Mouse (Mus musculus): ENCODE data around the gene Rnf214. TPM values are rescaled to one million over a fixed set of nuclear protein-coding genes. Genes with fewer than 3 reads are reported as not detected.

The Rnf214 gene
- polyA plus RNA-seq, 1 experiment from 2014 or later: 16.0 TPM

- no peak for ATAC-seq (ENCODE audit: low read depth)
- no peak overlapping the region for H3K4me2 ChIP-seq (ENCODE audit: low read depth, low read length)
- H3K9ac ChIP-seq (ENCODE audit: low read depth, low read length): no peak overlapping the region
- H3K27ac ChIP-seq (ENCODE audit: low read length): no peak overlapping the region
- no peaks in the 10 kb centered on the region for H3K4me1 ChIP-seq (ENCODE audit: control insufficient read depth, low read depth, low read length)
- H3K9me3 ChIP-seq (replicated peaks; ENCODE audit: control insufficient read depth, low read length): no peaks in the 10 kb centered on the region
- H3K36me3 ChIP-seq (ENCODE audit: control insufficient read depth, insufficient read depth): peaks cover 28% of the 10 kb centered on the region
- H3K27me3 ChIP-seq (ENCODE audit: control insufficient read depth, insufficient read depth, low read depth, low read length): no peaks in the 10 kb centered on the region
- H3K4me3 ChIP-seq (ENCODE audit: low read depth, low read length): no peak overlapping the region
- 68% methylated on average over 5 of the region's 5 CpGs for WGBS (ENCODE audit: insufficient replicate concordance)
These were observed 10.6 kb upstream of the Rnf214 start for GRCm38 (mm10) chr9:45917041-45917934.

- Histone ChIP-seq H3K9ac (ENCODE audit: low read depth, low read length) (no peak overlapping the region), H3K4me1 (ENCODE audit: control insufficient read depth, low read depth, low read length) (no peaks in the 10 kb centered on the region), H3K4me3 (ENCODE audit: low read depth, low read length) (no peak overlapping the region), H3K36me3 (ENCODE audit: control insufficient read depth, insufficient read depth) (peaks cover 26% of the 10 kb centered on the region), H3K27me3 (ENCODE audit: control insufficient read depth, insufficient read depth, low read depth, low read length) (no peaks in the 10 kb centered on the region), H3K9me3 (replicated peaks; ENCODE audit: control insufficient read depth, low read length) (no peaks in the 10 kb centered on the region), H3K4me2 (ENCODE audit: low read depth, low read length) (no peak overlapping the region), H3K27ac (ENCODE audit: low read length) (no peak overlapping the region)
- no peak for ATAC-seq (ENCODE audit: low read depth)
- 74% methylated on average over 2 of the region's 2 CpGs for WGBS (ENCODE audit: insufficient replicate concordance)
These were observed 8.9 kb upstream of the Rnf214 start for GRCm38 (mm10) chr9:45915659-45916058.

GRCm38 (mm10) chr9:45911673-45912072 lies 5.0 kb upstream of the Rnf214 start:
- H3K36me3 ChIP-seq (ENCODE audit: control insufficient read depth, insufficient read depth): peaks cover 24% of the 10 kb centered on the region
- H3K4me3 ChIP-seq (ENCODE audit: low read depth, low read length): no peak overlapping the region
- no peak overlapping the region for H3K9ac ChIP-seq (ENCODE audit: low read depth, low read length)
- H3K27ac ChIP-seq (ENCODE audit: low read length): no peak overlapping the region
- ATAC-seq (ENCODE audit: low read depth): no peak
- H3K27me3 ChIP-seq (ENCODE audit: control insufficient read depth, insufficient read depth, low read depth, low read length): no peaks in the 10 kb centered on the region
- H3K4me1 ChIP-seq (ENCODE audit: control insufficient read depth, low read depth, low read length): peaks cover 13% of the 10 kb centered on the region
- no peaks in the 10 kb centered on the region for H3K9me3 ChIP-seq (replicated peaks; ENCODE audit: control insufficient read depth, low read length)
- WGBS (ENCODE audit: insufficient replicate concordance): 43% methylated on average over 1 of the region's 1 CpGs
- no peak overlapping the region for H3K4me2 ChIP-seq (ENCODE audit: low read depth, low read length)

- no peaks in the 10 kb centered on the region for H3K9me3 ChIP-seq (replicated peaks; ENCODE audit: control insufficient read depth, low read length)
- H3K4me2 ChIP-seq (ENCODE audit: low read depth, low read length): no peak overlapping the region
- H3K4me1 ChIP-seq (ENCODE audit: control insufficient read depth, low read depth, low read length): peaks cover 13% of the 10 kb centered on the region
- ATAC-seq (ENCODE audit: low read depth): no peak
- 79% methylated on average over 3 of the region's 3 CpGs for WGBS (ENCODE audit: insufficient replicate concordance)
- no peaks in the 10 kb centered on the region for H3K27me3 ChIP-seq (ENCODE audit: control insufficient read depth, insufficient read depth, low read depth, low read length)
- no peak overlapping the region for H3K4me3 ChIP-seq (ENCODE audit: low read depth, low read length)
- H3K27ac ChIP-seq (ENCODE audit: low read length): no peak overlapping the region
- peaks cover 21% of the 10 kb centered on the region for H3K36me3 ChIP-seq (ENCODE audit: control insufficient read depth, insufficient read depth)
- no peak overlapping the region for H3K9ac ChIP-seq (ENCODE audit: low read depth, low read length)
These were observed 4.3 kb upstream of the Rnf214 start for GRCm38 (mm10) chr9:45910995-45911394.

GRCm38 (mm10) chr9:45907078-45907428 lies 342 bp upstream of the Rnf214 start:
- Histone ChIP-seq H3K9me3 (replicated peaks; ENCODE audit: control insufficient read depth, low read length) (no peaks in the 10 kb centered on the region), H3K4me2 (ENCODE audit: low read depth, low read length) (peak overlapping the region; percentile 89), H3K36me3 (ENCODE audit: control insufficient read depth, insufficient read depth) (peaks cover 12% of the 10 kb centered on the region), H3K4me1 (ENCODE audit: control insufficient read depth, low read depth, low read length) (peaks cover 27% of the 10 kb centered on the region), H3K27me3 (ENCODE audit: control insufficient read depth, insufficient read depth, low read depth, low read length) (no peaks in the 10 kb centered on the region), H3K9ac (ENCODE audit: low read depth, low read length) (peak overlapping the region; percentile 100), H3K27ac (ENCODE audit: low read length) (peak overlapping the region; percentile 99), H3K4me3 (ENCODE audit: low read depth, low read length) (peak overlapping the region; percentile 100)
- ATAC-seq (ENCODE audit: low read depth): peak; percentile 28
- WGBS (ENCODE audit: insufficient replicate concordance): under 1% methylated on average over 19 of the region's 19 CpGs

- WGBS (ENCODE audit: insufficient replicate concordance): under 1% methylated on average over 16 of the region's 27 CpGs
- peaks cover 12% of the 10 kb centered on the region for H3K36me3 ChIP-seq (ENCODE audit: control insufficient read depth, insufficient read depth)
- no peaks in the 10 kb centered on the region for H3K27me3 ChIP-seq (ENCODE audit: control insufficient read depth, insufficient read depth, low read depth, low read length)
- peak overlapping the region; percentile 100 for H3K9ac ChIP-seq (ENCODE audit: low read depth, low read length)
- H3K4me1 ChIP-seq (ENCODE audit: control insufficient read depth, low read depth, low read length): peaks cover 27% of the 10 kb centered on the region
- H3K4me3 ChIP-seq (ENCODE audit: low read depth, low read length): peak overlapping the region; percentile 100
- peak overlapping the region; percentile 99 for H3K27ac ChIP-seq (ENCODE audit: low read length)
- no peaks in the 10 kb centered on the region for H3K9me3 ChIP-seq (replicated peaks; ENCODE audit: control insufficient read depth, low read length)
- peak; percentile 15 for ATAC-seq (ENCODE audit: low read depth)
- peak overlapping the region; percentile 89 for H3K4me2 ChIP-seq (ENCODE audit: low read depth, low read length)
These were observed 887 bp downstream of the Rnf214 start for GRCm38 (mm10) chr9:45905811-45906237.

- Histone ChIP-seq H3K27ac (ENCODE audit: low read length) (no peak overlapping the region; the same call in 1 of the 2 replicates), H3K4me1 (ENCODE audit: control insufficient read depth, low read depth, low read length) (peaks cover 27% of the 10 kb centered on the region), H3K9ac (ENCODE audit: low read depth, low read length) (peak overlapping the region; percentile 100), H3K9me3 (replicated peaks; ENCODE audit: control insufficient read depth, low read length) (no peaks in the 10 kb centered on the region), H3K27me3 (ENCODE audit: control insufficient read depth, insufficient read depth, low read depth, low read length) (no peaks in the 10 kb centered on the region), H3K4me2 (ENCODE audit: low read depth, low read length) (peak overlapping the region; percentile 89), H3K36me3 (ENCODE audit: control insufficient read depth, insufficient read depth) (peaks cover 7% of the 10 kb centered on the region), H3K4me3 (ENCODE audit: low read depth, low read length) (peak overlapping the region; percentile 100)
- ATAC-seq (ENCODE audit: low read depth): no peak
- WGBS (ENCODE audit: insufficient replicate concordance): 60% methylated on average over 4 of the region's 4 CpGs
These were observed 1.5 kb downstream of the Rnf214 start for GRCm38 (mm10) chr9:45905196-45905595.

GRCm38 (mm10) chr9:45893681-45894080 lies 13.0 kb downstream of the Rnf214 start:
- Histone ChIP-seq H3K36me3 (ENCODE audit: control insufficient read depth, insufficient read depth) (peaks cover 24% of the 10 kb centered on the region), H3K9ac (ENCODE audit: low read depth, low read length) (no peak overlapping the region), H3K4me2 (ENCODE audit: low read depth, low read length) (no peak overlapping the region), H3K4me1 (ENCODE audit: control insufficient read depth, low read depth, low read length) (no peaks in the 10 kb centered on the region), H3K27ac (ENCODE audit: low read length) (no peak overlapping the region), H3K4me3 (ENCODE audit: low read depth, low read length) (no peak overlapping the region), H3K27me3 (ENCODE audit: control insufficient read depth, insufficient read depth, low read depth, low read length) (no peaks in the 10 kb centered on the region), H3K9me3 (replicated peaks; ENCODE audit: control insufficient read depth, low read length) (no peaks in the 10 kb centered on the region)
- no peak for ATAC-seq (ENCODE audit: low read depth)

- WGBS (ENCODE audit: insufficient replicate concordance): 55% methylated on average over 2 of the region's 2 CpGs
- H3K4me3 ChIP-seq (ENCODE audit: low read depth, low read length): no peak overlapping the region
- no peak for ATAC-seq (ENCODE audit: low read depth)
- H3K9ac ChIP-seq (ENCODE audit: low read depth, low read length): no peak overlapping the region
- no peak overlapping the region for H3K27ac ChIP-seq (ENCODE audit: low read length)
- no peaks in the 10 kb centered on the region for H3K9me3 ChIP-seq (replicated peaks; ENCODE audit: control insufficient read depth, low read length)
- H3K36me3 ChIP-seq (ENCODE audit: control insufficient read depth, insufficient read depth): peaks cover 2% of the 10 kb centered on the region; the same call in 1 of the 2 replicates
- no peaks in the 10 kb centered on the region for H3K4me1 ChIP-seq (ENCODE audit: control insufficient read depth, low read depth, low read length)
- no peak overlapping the region for H3K4me2 ChIP-seq (ENCODE audit: low read depth, low read length)
- no peaks in the 10 kb centered on the region for H3K27me3 ChIP-seq (ENCODE audit: control insufficient read depth, insufficient read depth, low read depth, low read length)
These were observed 28.8 kb downstream of the Rnf214 start for GRCm38 (mm10) chr9:45877928-45878327.
